Mouse (Mus musculus) CH12.LX (cell line): ENCODE measurements around the gene Terb2. TPM values are rescaled to one million over a fixed set of nuclear protein-coding genes. Genes with fewer than 3 reads are reported as not detected.
A peak's percentile ranks its signal among the peaks of the same experiment; 100 is the strongest.

Experiments
- DNase-seq: peaks from one replicate; pipeline ENCODE4 v3.0.0-alpha.2; 2013; ENCODE audit errors: extremely low read depth
- H3K27ac ChIP-seq: 2 replicates; pipeline ENCODE4 v1.5.1; 2012; ENCODE audit warnings: low read depth, mild to moderate bottlenecking, control low read depth, moderate library complexity; ENCODE audit not compliant: insufficient read depth
- H3K27me3 ChIP-seq: replicated peaks from 2 replicates; pipeline ENCODE3; 2012; ENCODE audit warnings: inconsistent platforms
- H3K36me3 ChIP-seq, 2 experiments: replicated peaks in 1 of 2; 2 replicates each; pipeline versions ENCODE3 to v1.6.1; 2012; ENCODE audit warnings: inconsistent platforms in 1 of 2, low read length in 1 of 2, mild to moderate bottlenecking in 1 of 2, mixed read lengths in 1 of 2, moderate library complexity in 1 of 2; ENCODE audit not compliant: control insufficient read depth in 1 of 2, insufficient read depth in 1 of 2
- H3K4me1 ChIP-seq, 2 experiments: 2 replicates each; pipeline ENCODE4 v1.6.1; 2012; ENCODE audit warnings: inconsistent platforms in 1 of 2, moderate library complexity in 1 of 2; ENCODE audit not compliant: insufficient read depth in 2 of 2, control insufficient read depth in 1 of 2
- H3K4me2 ChIP-seq: 2 replicates; pipeline ENCODE4 v1.6.1; 2012; ENCODE audit warnings: low read depth, mild to moderate bottlenecking, control low read depth; ENCODE audit not compliant: poor library complexity, insufficient read depth, severe bottlenecking
- H3K4me3 ChIP-seq, 3 experiments: fragments of 150-350 bp in 1 of 3; sonication (generic) in 1 of 3; replicated peaks in 1 of 3; 2 replicates each; pipeline versions ENCODE3 to v1.5.1; 2011 to 2012; ENCODE audit warnings: low read depth in 2 of 3, low read length in 2 of 3, mild to moderate bottlenecking in 2 of 3, moderate library complexity in 2 of 3, control low read depth in 1 of 3, improper control_type of control experiment in 1 of 3, inconsistent platforms in 1 of 3, mixed read lengths in 1 of 3; ENCODE audit not compliant: poor library complexity in 1 of 3
- H3K79me2 ChIP-seq: replicated peaks from 2 replicates; pipeline ENCODE4 v1.6.1; 2012; ENCODE audit warnings: mild to moderate bottlenecking, moderate library complexity; ENCODE audit not compliant: control insufficient read depth, poor library complexity, insufficient read depth, severe bottlenecking; ENCODE audit errors: extremely low read depth
- H3K9ac ChIP-seq: 2 replicates; pipeline ENCODE4 v1.6.1; 2012; ENCODE audit warnings: low read depth, mild to moderate bottlenecking, control low read depth, moderate library complexity; ENCODE audit not compliant: insufficient read depth
- H3K9me3 ChIP-seq: replicated peaks from 2 replicates; pipeline ENCODE3; 2012; ENCODE audit warnings: low read length, inconsistent platforms, mixed read lengths
- CTCF ChIP-seq, 2 experiments: IDR thresholded peaks in 1 of 2; conservative IDR thresholded peaks in 1 of 2; 2 replicates each; pipeline ENCODE4 v1.5.1; 2011 to 2012; ENCODE audit warnings: low read depth in 2 of 2, low read length in 2 of 2, improper control_type of control experiment in 1 of 2, inconsistent platforms in 1 of 2, mild to moderate bottlenecking in 1 of 2, moderate library complexity in 1 of 2
- E2F4 ChIP-seq: IDR thresholded peaks from 2 replicates; pipeline ENCODE4 v1.6.1; 2011; ENCODE audit warnings: low read depth, low read length, improper control_type of control experiment; ENCODE audit not compliant: insufficient replicate concordance
- ELF1 ChIP-seq: IDR thresholded peaks from 2 replicates; pipeline ENCODE4 v1.6.1; 2014; ENCODE audit warnings: low read depth, mild to moderate bottlenecking, inconsistent platforms, low read length, improper control_type of control experiment
- EP300 ChIP-seq: IDR thresholded peaks from 2 replicates; pipeline ENCODE4 v1.6.1; 2011; ENCODE audit warnings: low read length, improper control_type of control experiment
- HCFC1 ChIP-seq: IDR thresholded peaks from 2 replicates; pipeline ENCODE4 v1.6.1; 2012; ENCODE audit warnings: low read depth, mild to moderate bottlenecking, inconsistent platforms, low read length, improper control_type of control experiment
- JUN ChIP-seq: IDR thresholded peaks from 2 replicates; pipeline ENCODE4 v1.6.1; 2011; ENCODE audit warnings: low read depth, mild to moderate bottlenecking, low read length, improper control_type of control experiment, moderate library complexity; ENCODE audit not compliant: insufficient read depth
- JUND ChIP-seq: conservative IDR thresholded peaks from 2 replicates; pipeline ENCODE4 v1.6.1; 2011; ENCODE audit warnings: low read depth, low read length, improper control_type of control experiment
- MEF2A ChIP-seq: IDR thresholded peaks from 2 replicates; pipeline ENCODE4 v1.6.1; 2014; ENCODE audit warnings: low read depth, mild to moderate bottlenecking, inconsistent platforms, low read length, improper control_type of control experiment, borderline replicate concordance
- NRF1 ChIP-seq: IDR thresholded peaks from 2 replicates; pipeline ENCODE4 v1.6.1; 2014; ENCODE audit warnings: low read depth, mild to moderate bottlenecking, inconsistent platforms, low read length, improper control_type of control experiment, moderate library complexity
- POLR2A ChIP-seq: IDR thresholded peaks from 2 replicates; pipeline ENCODE4 v1.6.1; 2011; ENCODE audit warnings: low read depth, mild to moderate bottlenecking, improper control_type of control experiment, low read length
- TCF12 ChIP-seq: IDR thresholded peaks from 2 replicates; pipeline ENCODE4 v1.6.1; 2014; ENCODE audit warnings: low read depth, mild to moderate bottlenecking, inconsistent platforms, low read length, improper control_type of control experiment
- UBTF ChIP-seq: IDR thresholded peaks from 2 replicates; pipeline ENCODE4 v1.6.1; 2012; ENCODE audit warnings: low read depth, mild to moderate bottlenecking, inconsistent platforms, low read length, improper control_type of control experiment, moderate library complexity
- ZKSCAN1 ChIP-seq: IDR thresholded peaks from 2 replicates; pipeline ENCODE4 v1.6.1; 2012; ENCODE audit warnings: low read depth, inconsistent platforms, low read length, improper control_type of control experiment, borderline replicate concordance
- ZNF384 ChIP-seq: IDR thresholded peaks from 2 replicates; pipeline ENCODE4 v1.6.1; 2012; ENCODE audit warnings: low read depth, low read length, improper control_type of control experiment, inconsistent platforms
- dilution Hi-C: fragments of 300-500 bp; cut with MboI; formaldehyde crosslinking; loops from 2 replicates; pipeline ENCODE4 v1.14.3; 2020; ENCODE audit warnings: low sequenced_read_pairs; ENCODE audit not compliant: extremely low pct_unique_long_range_greater_than_20kb, extremely low pct_ligation_motif_present
- in situ Hi-C: fragments of 300-500 bp; cut with MboI; formaldehyde crosslinking; loops from 3 replicates; pipeline ENCODE4 v1.14.3; 2019; ENCODE audit warnings: low sequenced_read_pairs, low pct_ligation_motif_present, low pct_unique_long_range_greater_than_20kb, mixed read lengths
- polyA plus RNA-seq: library from polyadenylated mRNA; unstranded; fragments of >175 nt; gene quantifications from 2 replicates; pipeline ENCODE4 v1.2.1, GENCODE M21; 2012; ENCODE audit warnings: low read depth; ENCODE audit not compliant: insufficient read length
- total RNA-seq, 2 experiments: library from RNA; depleted of rRNA; stranded (reverse); fragments of 300-350 nt in 1 of 2; fragments of >200 nt in 1 of 2; gene quantifications; 2 replicates each; pipeline ENCODE4 v1.2.3; 2012 to 2014

The Terb2 gene
- total and polyA plus RNA-seq, 3 experiments, result not detected

- DNase-seq, result no peak
- H3K9me3 ChIP-seq, result peaks cover 2% of the 10 kb centered on the region
- in situ Hi-C loops, result no loop called here
- H3K4me3 ChIP-seq, result no peak overlapping the region
- dilution Hi-C loops, result no loop called here
- H3K9ac ChIP-seq, result no peak overlapping the region
- no peaks in the 10 kb centered on the region for H3K79me2 ChIP-seq
- H3K4me2 ChIP-seq, result no peak overlapping the region
- no peaks in the 10 kb centered on the region for H3K36me3 ChIP-seq
- peaks cover 10 to 20% of the 10 kb centered on the region in 2 experiments; a peak in 3 of 4 replicates for H3K4me1 ChIP-seq
- no peaks in the 10 kb centered on the region for H3K27me3 ChIP-seq
- no peak for TF ChIP-seq TCF12
- peak in 1 of 2 experiments; percentile 42; a peak in 2 of 4 replicates for TF ChIP-seq CTCF (conservative IDR thresholded peaks at IDR 0.05 in 1 of 2, IDR thresholded peaks at IDR 0.05 in 1 of 2; ENCODE audit: low read depth in 2 of 2, low read length in 2 of 2)
- TF ChIP-seq, all 38 proteins: peak for 1
- no peak overlapping the region for H3K27ac ChIP-seq
These were observed 44.6 kb upstream of the Terb2 start for GRCm38 (mm10) chr2:122141332-122141967.

DNA sequence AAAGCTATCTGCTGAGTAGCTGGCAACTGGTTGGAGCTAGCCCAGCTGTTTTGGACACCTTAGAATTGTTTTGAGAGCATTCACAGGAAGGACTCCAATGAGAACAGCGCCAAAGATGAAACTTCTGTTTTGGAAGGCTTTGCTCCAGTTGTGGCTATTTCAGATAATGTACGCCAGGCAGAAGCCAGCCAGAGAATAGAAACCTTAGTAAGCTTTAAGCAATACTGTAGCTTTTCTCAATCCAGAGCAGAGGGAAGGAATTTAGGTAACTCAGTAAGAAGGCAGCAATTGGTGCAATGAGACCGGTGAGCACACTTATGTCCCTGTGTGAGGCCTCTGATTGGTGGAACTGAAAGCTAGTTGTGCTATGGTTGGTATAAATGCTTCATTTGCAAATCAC is 43.0 kb upstream of the Terb2 start:
- no peak overlapping the region for H3K4me2 ChIP-seq
- in situ Hi-C loops (no loop called here), dilution Hi-C loops (no loop called here)
- no peaks in the 10 kb centered on the region for H3K27me3 ChIP-seq
- no peak for DNase-seq
- no peaks in the 10 kb centered on the region for H3K36me3 ChIP-seq
- TF ChIP-seq CTCF (conservative IDR thresholded peaks at IDR 0.05 in 1 of 2, IDR thresholded peaks at IDR 0.05 in 1 of 2; ENCODE audit: low read depth in 2 of 2, low read length in 2 of 2), result no peak
- TF ChIP-seq MEF2A, result no peak
- TF ChIP-seq JUND, result no peak
- TF ChIP-seq POLR2A, result no peak
- TF ChIP-seq EP300, result no peak
- TF ChIP-seq NRF1, result no peak
- no peak for TF ChIP-seq ZKSCAN1
- TF ChIP-seq UBTF, result no peak
- TF ChIP-seq E2F4, result no peak
- no peak for TF ChIP-seq HCFC1
- TF ChIP-seq ELF1, result no peak
- no peak for TF ChIP-seq JUN
- TF ChIP-seq ZNF384, result no peak
- H3K9me3 ChIP-seq, result no peaks in the 10 kb centered on the region
- H3K4me3 ChIP-seq, result no peak overlapping the region
- H3K4me1 ChIP-seq, result peaks cover 4 to 19% of the 10 kb centered on the region in 2 experiments; a peak in 3 of 4 replicates
- peaks cover 6% of the 10 kb centered on the region for H3K79me2 ChIP-seq
- H3K27ac ChIP-seq, result no peak overlapping the region
- no peak overlapping the region for H3K9ac ChIP-seq
